Mouse (Mus musculus) neural tube, embryonic 13.5 days (tissue): ENCODE measurements around the gene Golph3l. TPM values are rescaled to one million over a fixed set of nuclear protein-coding genes. Genes with fewer than 3 reads are reported as not detected.
"Not testable (repeated sequence)": the region's sequence is repeated elsewhere in the genome, so short reads cannot be mapped to it uniquely, and the experiment has no call there.

Experiments
- ATAC-seq: fragments of 200-750 bp; cut with Nextera tagmentation; 2 replicates; pipeline ENCODE4 v1.8.0; 2017; ENCODE audit warnings: low read depth, mild to moderate bottlenecking, moderate TSS enrichment, moderate library complexity
- H3K27ac ChIP-seq: fragments of 300-500 bp; sonication (generic); replicated peaks from 2 replicates; pipeline ENCODE4 v1.5.1; 2015; ENCODE audit warnings: moderate library complexity, mild to moderate bottlenecking, inconsistent platforms
- H3K27me3 ChIP-seq: fragments of 300-500 bp; sonication (generic); 2 replicates; pipeline ENCODE4 v1.6.1; 2015; ENCODE audit warnings: mild to moderate bottlenecking, inconsistent platforms
- H3K36me3 ChIP-seq: fragments of 300-500 bp; sonication (generic); 2 replicates; pipeline ENCODE4 v1.6.1; 2015; ENCODE audit warnings: mild to moderate bottlenecking, inconsistent platforms
- H3K4me1 ChIP-seq: fragments of 300-500 bp; sonication (generic); replicated peaks from 2 replicates; pipeline ENCODE4 v1.6.1; 2015; ENCODE audit warnings: inconsistent platforms
- H3K4me2 ChIP-seq: fragments of 300-500 bp; sonication (generic); 2 replicates; pipeline ENCODE4 v1.6.1; 2015; ENCODE audit warnings: inconsistent platforms, mild to moderate bottlenecking, moderate library complexity
- H3K4me3 ChIP-seq: fragments of 300-500 bp; sonication (generic); 2 replicates; pipeline ENCODE4 v1.5.1; 2015; ENCODE audit warnings: mild to moderate bottlenecking, inconsistent platforms
- H3K9ac ChIP-seq: fragments of 300-500 bp; sonication (generic); 2 replicates; pipeline ENCODE4 v1.6.1; 2015; ENCODE audit warnings: moderate library complexity, mild to moderate bottlenecking, inconsistent platforms
- H3K9me3 ChIP-seq: fragments of 300-500 bp; sonication (generic); 2 replicates; pipeline ENCODE4 v1.6.1; 2016; ENCODE audit warnings: inconsistent platforms
- WGBS: fragments of 180-500 bp; shearing (Covaris S2); methylation state at CpG from one replicate; pipeline ENCODE4 v1.1.7; 2015; 5-methylcytosine and 5-hydroxymethylcytosine counted together
- polyA plus RNA-seq: library from polyadenylated mRNA; unstranded; fragments of >200 nt; fragmentation: Nextera tagmentation; extraction: Ambion mirVana; gene quantifications from 2 replicates; pipeline ENCODE4 v1.2.1, GENCODE M21; 2015

Gene Golph3l
- polyA plus RNA-seq, 1 experiment from 2014 or later: 34.3 TPM

DNA sequence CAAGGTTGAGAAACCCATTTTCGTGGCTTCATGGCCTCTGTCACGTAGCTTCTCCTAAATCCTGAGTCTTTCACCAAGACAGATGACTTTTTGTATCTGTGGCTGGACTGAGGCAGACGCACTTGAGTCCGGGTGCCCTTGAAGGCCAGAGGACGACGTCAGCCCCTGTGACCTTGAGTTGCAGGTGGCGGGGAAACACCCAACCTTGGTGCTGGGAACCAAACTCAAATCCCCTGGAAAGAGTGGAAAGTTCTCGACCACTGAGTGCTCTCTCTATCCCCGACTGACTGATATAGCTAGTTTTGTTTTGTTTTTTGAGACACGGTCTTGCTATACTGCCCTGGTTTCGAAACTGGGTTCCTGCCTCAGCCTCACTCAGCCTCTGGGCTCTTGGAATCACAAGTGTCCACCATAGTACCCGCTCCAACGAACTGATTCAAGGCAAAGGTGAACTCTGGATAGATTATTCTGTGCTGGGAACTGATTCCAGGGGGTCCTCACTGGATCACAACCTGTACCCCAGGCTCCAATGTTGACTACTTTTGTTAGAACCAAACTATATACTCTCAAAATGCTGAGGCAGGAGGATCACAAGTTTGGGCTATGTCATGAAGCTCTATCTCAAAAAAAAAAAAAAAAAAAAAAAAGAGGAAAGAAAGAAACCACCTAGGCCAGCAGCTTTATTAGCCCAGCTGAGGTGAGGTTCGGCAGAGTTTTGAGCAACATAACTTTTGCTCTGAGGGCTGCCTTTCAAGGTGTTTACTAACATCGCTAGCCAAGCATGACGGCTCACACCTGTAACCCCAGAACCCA lies 62.9 kb downstream of the Golph3l start:
- no peak overlapping the region for H3K4me3 ChIP-seq
- H3K4me1 ChIP-seq: peaks cover 9% of the 10 kb centered on the region; the same call in 1 of the 2 replicates
- WGBS: 89% methylated on average over 16 of the region's 16 CpGs
- no peak overlapping the region for H3K27ac ChIP-seq
- H3K4me2 ChIP-seq: no peak overlapping the region
- ATAC-seq: no peak
- H3K36me3 ChIP-seq: no peaks in the 10 kb centered on the region
- no peaks in the 10 kb centered on the region for H3K9me3 ChIP-seq
- no peaks in the 10 kb centered on the region for H3K27me3 ChIP-seq
- H3K9ac ChIP-seq: no peak overlapping the region

DNA sequence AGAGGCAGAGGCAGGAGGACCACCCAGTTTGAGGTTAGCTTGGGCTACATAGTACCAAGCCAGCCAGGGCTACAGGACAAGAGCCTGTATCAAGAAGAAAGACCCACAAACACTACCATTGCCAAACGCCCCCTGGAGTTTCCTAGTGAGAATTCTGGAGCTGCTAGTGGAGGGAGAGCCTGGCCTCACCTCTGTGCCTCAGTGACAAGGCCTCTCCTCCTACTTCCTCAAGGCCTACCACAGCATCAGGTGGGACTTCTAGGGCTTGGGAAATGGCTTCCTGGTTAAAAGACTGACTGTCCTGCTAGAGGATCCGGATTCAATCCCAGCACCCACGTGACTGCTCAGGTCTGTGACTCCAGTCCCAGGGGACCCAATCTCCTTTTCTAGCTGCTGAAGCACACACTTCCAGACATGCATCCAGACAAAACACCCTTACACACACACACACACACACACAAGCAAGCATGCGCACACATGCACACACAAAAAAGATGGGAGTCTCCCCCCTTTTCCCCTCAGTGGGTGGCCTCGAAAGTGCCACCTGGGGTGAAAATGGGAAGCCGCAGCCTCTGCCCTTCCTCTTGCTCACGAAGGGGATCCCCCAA lies 63.6 kb downstream of the Golph3l start:
- Histone ChIP-seq H3K27me3 (no peaks in the 10 kb centered on the region), H3K4me3 (no peak overlapping the region), H3K27ac (no peak overlapping the region), H3K9ac (no peak overlapping the region), H3K4me1 (peaks cover 9% of the 10 kb centered on the region; the same call in 1 of the 2 replicates), H3K4me2 (no peak overlapping the region), H3K36me3 (no peaks in the 10 kb centered on the region), H3K9me3 (no peaks in the 10 kb centered on the region)
- WGBS: 61% methylated on average over 7 of the region's 7 CpGs
- ATAC-seq: no peak

DNA sequence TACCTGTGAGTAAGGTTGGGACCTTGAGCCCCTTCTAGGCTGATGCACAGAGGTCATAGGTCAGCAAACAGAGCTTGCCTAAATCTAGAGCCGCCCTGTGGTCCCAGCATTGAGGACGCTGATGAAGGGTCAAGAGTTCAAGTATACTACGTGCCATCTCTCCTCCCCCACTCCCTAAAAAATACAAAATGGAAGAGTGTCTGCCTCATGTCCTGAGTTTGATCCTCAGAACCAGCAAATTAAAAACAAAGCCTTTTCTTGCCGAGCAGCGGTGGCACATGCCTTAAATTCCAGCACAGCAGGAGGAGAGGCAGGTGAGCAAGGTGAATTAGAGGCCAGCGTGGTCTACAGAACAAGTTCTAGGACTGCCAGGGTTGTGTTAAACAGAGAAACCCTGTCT lies 64.1 kb downstream of the Golph3l start:
- peaks cover 13% of the 10 kb centered on the region for H3K4me1 ChIP-seq
- H3K9me3 ChIP-seq: no peaks in the 10 kb centered on the region
- no peak overlapping the region for H3K4me3 ChIP-seq
- ATAC-seq: no peak
- H3K27ac ChIP-seq: no peak overlapping the region
- H3K9ac ChIP-seq: no peak overlapping the region
- 20% methylated on average over 6 of the region's 6 CpGs for WGBS
- no peak overlapping the region for H3K4me2 ChIP-seq
- no peaks in the 10 kb centered on the region for H3K36me3 ChIP-seq
- no peaks in the 10 kb centered on the region for H3K27me3 ChIP-seq

DNA sequence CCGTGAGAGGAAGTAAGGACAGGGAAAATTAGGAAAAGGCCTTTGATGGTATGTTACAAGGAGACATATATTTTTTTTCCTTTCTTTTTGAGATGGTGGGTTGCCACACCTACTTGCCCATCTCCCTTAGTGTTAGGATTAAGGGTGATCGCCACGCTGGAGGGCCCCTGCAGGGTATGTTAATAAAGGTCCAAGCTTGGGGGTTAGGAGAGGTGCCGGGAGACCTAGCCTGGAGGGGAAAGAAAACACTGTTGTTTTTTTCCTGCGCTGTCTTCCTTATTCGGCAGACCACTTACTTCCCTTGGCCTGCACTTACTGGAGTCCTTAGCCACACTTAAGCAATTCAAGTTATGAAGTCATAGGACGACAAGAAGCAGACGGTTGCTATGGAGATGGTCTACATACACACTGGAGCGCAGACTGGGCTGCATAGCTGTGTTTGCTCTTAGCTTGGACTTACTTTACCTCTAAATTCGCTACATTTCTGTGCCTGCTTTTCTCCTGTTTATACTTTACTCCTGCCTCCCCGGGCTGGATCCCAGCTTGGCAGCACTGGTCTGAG lies 64.8 kb downstream of the Golph3l start:
- H3K4me3 ChIP-seq: no peak overlapping the region
- 32% methylated on average over 11 of the region's 11 CpGs for WGBS
- ATAC-seq: no peak
- no peaks in the 10 kb centered on the region for H3K36me3 ChIP-seq
- H3K4me2 ChIP-seq: no peak overlapping the region
- no peaks in the 10 kb centered on the region for H3K27me3 ChIP-seq
- H3K27ac ChIP-seq: no peak overlapping the region
- H3K4me1 ChIP-seq: peaks cover 15% of the 10 kb centered on the region
- H3K9ac ChIP-seq: no peak overlapping the region
- no peaks in the 10 kb centered on the region for H3K9me3 ChIP-seq

DNA sequence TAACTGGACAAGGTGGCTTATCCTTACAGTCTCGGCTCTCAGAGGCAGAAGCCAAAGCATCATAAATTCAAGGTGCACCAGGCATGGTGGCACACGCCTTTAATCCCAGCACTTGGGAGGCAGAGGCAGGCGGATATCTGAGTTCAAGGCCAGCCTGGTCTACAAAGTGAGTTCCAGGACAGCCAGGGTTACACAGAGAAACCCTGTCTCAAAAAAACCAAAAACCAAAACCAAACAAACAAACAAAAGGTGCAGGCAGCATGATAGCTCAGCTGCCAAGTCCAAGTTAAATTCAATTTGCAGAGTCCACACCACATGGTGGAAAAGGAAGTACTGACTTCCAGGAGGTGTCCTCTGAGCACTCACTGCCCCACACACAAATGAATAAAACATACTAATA lies 65.6 kb downstream of the Golph3l start:
- H3K4me3 ChIP-seq, H3K27me3 ChIP-seq, H3K36me3 ChIP-seq, H3K4me2 ChIP-seq, H3K9ac ChIP-seq, ATAC-seq, H3K9me3 ChIP-seq, H3K27ac ChIP-seq: not testable (repeated sequence)
- 92% methylated on average over 3 of the region's 3 CpGs for WGBS
- peaks cover 15% of the 10 kb centered on the region for H3K4me1 ChIP-seq

DNA sequence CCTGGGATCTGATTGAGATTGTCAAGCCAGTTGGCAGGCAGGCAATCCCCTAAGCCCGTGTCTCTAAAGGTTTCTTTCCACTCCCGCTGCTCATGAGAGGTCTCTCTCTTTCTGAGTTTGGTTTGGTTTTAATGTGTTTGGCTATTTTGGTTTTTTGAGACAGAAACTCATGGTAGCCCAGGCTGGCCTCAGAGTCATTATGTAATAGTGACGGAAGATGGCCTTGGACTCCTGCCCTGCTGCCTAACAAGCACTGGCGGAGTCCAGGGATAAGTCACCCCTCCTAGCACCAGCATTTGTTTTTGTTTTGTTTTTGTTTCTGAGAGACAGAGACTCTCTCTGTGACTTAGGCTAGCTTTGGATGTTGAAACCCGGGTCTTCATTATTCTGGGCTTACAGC lies 66.7 kb downstream of the Golph3l start:
- H3K4me2 ChIP-seq: no peak overlapping the region
- WGBS: 93% methylated on average over 5 of the region's 5 CpGs
- H3K9ac ChIP-seq: no peak overlapping the region
- no peaks in the 10 kb centered on the region for H3K27me3 ChIP-seq
- H3K9me3 ChIP-seq: no peaks in the 10 kb centered on the region
- no peak for ATAC-seq
- no peak overlapping the region for H3K4me3 ChIP-seq
- no peak overlapping the region for H3K27ac ChIP-seq
- peaks cover 3% of the 10 kb centered on the region; the same call in 1 of the 2 replicates for H3K36me3 ChIP-seq
- H3K4me1 ChIP-seq: peaks cover 19% of the 10 kb centered on the region

DNA sequence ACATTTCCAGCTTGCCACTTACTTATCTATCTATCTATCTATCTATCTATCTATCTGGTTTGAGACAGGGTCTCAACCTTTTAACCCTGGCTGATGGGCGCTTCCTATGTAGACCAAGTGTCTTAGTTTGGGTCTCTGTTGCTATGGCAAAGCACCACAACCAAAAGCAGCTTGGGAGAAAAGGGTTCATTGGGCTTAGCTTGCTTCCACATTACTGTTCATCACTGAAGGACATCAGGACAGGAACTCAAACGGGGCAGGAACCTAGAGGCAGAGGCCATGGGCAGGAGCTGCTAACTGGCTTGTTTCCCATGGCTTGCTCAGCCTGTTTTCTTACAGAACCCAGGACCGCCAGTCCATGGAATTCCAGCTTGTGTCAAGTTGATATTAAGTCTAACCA lies 68.4 kb downstream of the Golph3l start:
- no peak for ATAC-seq
- H3K9me3 ChIP-seq: no peaks in the 10 kb centered on the region
- no peak overlapping the region for H3K27ac ChIP-seq
- H3K9ac ChIP-seq: no peak overlapping the region
- H3K36me3 ChIP-seq: peaks cover 15% of the 10 kb centered on the region
- peaks cover 36% of the 10 kb centered on the region for H3K4me1 ChIP-seq
- H3K27me3 ChIP-seq: no peaks in the 10 kb centered on the region
- no peak overlapping the region for H3K4me2 ChIP-seq
- WGBS: 98% methylated on average over 3 of the region's 3 CpGs
- no peak overlapping the region for H3K4me3 ChIP-seq

DNA sequence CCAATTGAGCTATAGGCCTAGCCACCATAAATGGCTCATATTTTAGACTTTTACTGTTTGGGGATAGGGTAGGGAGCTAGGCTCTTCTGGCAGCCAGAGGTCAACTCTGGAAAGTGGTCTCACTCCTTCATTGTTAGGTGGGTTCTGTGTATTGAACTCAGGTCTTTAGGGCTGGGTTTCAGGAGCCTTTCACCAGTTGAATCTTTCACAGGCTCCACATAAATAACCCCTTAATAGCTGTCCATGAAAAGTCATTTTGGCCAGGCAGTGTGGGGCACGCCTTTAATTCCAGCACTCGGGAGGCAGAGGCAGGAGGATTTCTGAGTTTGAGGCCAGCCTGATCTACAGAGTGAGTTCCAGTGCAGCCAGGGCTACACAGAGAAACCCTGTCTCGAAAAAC lies 69.0 kb downstream of the Golph3l start:
- peaks cover 42% of the 10 kb centered on the region for H3K4me1 ChIP-seq
- peak overlapping the region; percentile 99 for H3K9ac ChIP-seq
- peak overlapping the region; percentile 87 for H3K4me3 ChIP-seq
- peak overlapping the region; percentile 99 for H3K27ac ChIP-seq
- no peak for ATAC-seq
- 85% methylated on average over 3 of the region's 3 CpGs for WGBS
- no peaks in the 10 kb centered on the region for H3K9me3 ChIP-seq
- H3K36me3 ChIP-seq: peaks cover 20% of the 10 kb centered on the region
- no peaks in the 10 kb centered on the region for H3K27me3 ChIP-seq
- peak overlapping the region; percentile 93 for H3K4me2 ChIP-seq

DNA sequence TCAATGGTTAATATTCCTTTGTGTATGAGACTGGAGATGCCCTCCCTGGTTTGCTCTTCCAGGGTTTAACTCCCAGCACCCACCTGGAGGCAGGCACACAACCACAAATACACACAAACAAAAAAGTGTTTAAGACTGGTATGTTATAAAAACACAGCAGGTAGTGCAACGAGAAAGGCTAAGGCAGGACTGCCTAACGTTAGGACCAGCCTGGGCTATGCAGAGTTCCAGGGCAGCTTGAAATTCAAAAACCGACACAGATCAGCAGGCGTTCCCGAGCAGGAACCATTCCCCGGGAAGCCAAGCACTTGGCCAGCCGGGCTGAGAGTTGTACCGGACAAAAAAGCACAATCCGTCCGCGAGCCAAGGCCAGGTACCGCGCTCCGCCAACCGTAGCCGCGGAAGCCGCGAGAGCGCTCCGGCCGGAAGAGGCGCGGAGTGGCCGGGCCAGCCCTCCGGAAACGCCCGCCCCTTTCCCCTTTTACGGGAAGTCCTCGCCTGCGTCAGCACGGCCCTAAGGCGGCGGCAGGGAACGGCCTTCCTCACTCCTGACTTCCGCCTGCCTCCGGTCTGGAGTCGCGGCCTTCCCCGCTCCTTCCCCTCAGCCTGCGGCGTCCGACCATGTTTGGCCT lies 69.6 kb downstream of the Golph3l start, which contains the start of gene Mcl1:
TSS of gene Mcl1 (plus strand) at position 553 of the 632 bp plus-strand sequence.
- peak within 1 kb of the TSS; percentile 93 for H3K4me2 ChIP-seq
- under 1% methylated on average over 38 of the region's 43 CpGs for WGBS
- no peaks in the 10 kb centered on the region for H3K27me3 ChIP-seq
- peaks cover 47% of the 10 kb centered on the region for H3K4me1 ChIP-seq
- ATAC-seq: peak; percentile 98
- no peaks in the 10 kb centered on the region for H3K9me3 ChIP-seq
- peaks cover 26% of the 10 kb centered on the region for H3K36me3 ChIP-seq
- peak within 1 kb of the TSS; percentile 87 for H3K4me3 ChIP-seq
- H3K9ac ChIP-seq: peak within 1 kb of the TSS; percentile 99
- peak within 1 kb of the TSS; percentile 99 for H3K27ac ChIP-seq

DNA sequence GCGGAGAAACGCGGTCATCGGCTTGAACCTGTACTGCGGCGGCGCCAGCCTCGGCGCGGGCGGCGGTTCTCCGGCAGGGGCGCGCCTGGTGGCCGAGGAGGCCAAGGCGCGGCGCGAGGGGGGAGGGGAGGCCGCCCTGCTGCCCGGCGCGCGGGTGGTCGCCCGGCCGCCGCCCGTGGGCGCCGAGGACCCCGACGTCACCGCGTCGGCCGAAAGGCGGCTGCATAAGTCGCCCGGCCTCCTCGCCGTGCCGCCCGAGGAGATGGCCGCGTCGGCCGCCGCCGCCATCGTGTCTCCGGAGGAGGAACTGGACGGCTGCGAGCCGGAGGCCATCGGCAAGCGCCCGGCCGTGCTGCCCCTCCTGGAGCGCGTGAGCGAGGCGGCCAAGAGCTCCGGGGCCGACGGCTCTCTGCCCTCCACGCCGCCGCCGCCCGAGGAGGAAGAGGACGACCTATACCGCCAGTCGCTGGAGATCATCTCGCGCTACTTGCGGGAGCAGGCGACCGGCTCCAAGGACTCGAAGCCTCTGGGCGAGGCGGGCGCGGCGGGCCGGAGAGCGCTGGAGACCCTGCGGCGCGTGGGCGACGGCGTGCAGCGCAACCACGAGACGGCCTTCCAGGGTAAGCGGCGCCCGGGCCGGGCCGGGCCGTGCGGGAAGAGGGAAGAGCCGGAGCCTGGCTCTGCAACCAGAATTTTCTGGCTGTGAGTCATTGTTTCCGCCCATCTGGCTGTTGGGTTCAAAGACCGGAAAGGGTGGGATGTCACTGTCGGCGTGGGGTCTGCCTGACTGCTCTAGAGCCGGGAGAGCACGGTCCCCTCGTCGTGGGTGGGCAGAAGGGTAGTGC lies 70.4 kb downstream of the Golph3l start:
- peak overlapping the region; percentile 93 for H3K4me2 ChIP-seq
- peak overlapping the region; percentile 87 for H3K4me3 ChIP-seq
- whole genome bisulfite sequencing: under 1% methylated on average over 110 of the region's 113 CpGs
- peaks cover 34% of the 10 kb centered on the region for H3K36me3 ChIP-seq
- peak overlapping the region; percentile 99 for H3K27ac ChIP-seq
- H3K9ac ChIP-seq: peak overlapping the region; percentile 99
- ATAC-seq: peak; percentile 72
- H3K9me3 ChIP-seq: no peaks in the 10 kb centered on the region
- no peaks in the 10 kb centered on the region for H3K27me3 ChIP-seq
- peaks cover 47% of the 10 kb centered on the region for H3K4me1 ChIP-seq

DNA sequence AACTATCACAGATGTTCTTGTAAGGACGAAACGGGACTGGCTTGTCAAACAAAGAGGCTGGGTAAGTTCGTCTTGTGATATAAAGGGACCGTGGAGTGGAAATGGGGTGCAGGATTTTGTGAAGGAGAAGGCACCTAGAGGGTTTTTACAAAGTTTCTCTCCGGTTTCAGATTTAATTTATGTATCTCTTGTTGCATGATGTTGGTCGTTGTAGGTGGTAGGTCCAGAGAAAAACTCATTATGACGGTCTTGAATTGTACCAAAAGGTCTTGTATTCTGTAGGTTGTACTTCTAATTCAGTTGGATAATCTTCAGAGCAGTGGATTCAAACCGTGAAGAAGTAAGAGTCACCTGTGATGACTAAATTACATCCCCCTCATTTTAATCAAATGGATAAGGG lies 71.2 kb downstream of the Golph3l start:
- Histone ChIP-seq H3K4me1 (peaks cover 54% of the 10 kb centered on the region), H3K27me3 (no peaks in the 10 kb centered on the region), H3K9me3 (no peaks in the 10 kb centered on the region), H3K4me2 (peak overlapping the region; percentile 93), H3K9ac (peak overlapping the region; percentile 99), H3K27ac (peak overlapping the region; percentile 99), H3K4me3 (peak overlapping the region; percentile 87), H3K36me3 (peaks cover 42% of the 10 kb centered on the region)
- no peak for ATAC-seq
- WGBS: 4% methylated on average over 8 of the region's 8 CpGs
